Mouse (Mus musculus): ENCODE data around the gene Tuba1c. TPM values are rescaled to one million over a fixed set of nuclear protein-coding genes. Genes with fewer than 3 reads are reported as not detected.
A peak's percentile ranks its signal among the peaks of the same experiment; 100 is the strongest.

Tuba1c gene
- polyA plus RNA-seq, 1 experiment from 2014 or later = 130 TPM

DNA sequence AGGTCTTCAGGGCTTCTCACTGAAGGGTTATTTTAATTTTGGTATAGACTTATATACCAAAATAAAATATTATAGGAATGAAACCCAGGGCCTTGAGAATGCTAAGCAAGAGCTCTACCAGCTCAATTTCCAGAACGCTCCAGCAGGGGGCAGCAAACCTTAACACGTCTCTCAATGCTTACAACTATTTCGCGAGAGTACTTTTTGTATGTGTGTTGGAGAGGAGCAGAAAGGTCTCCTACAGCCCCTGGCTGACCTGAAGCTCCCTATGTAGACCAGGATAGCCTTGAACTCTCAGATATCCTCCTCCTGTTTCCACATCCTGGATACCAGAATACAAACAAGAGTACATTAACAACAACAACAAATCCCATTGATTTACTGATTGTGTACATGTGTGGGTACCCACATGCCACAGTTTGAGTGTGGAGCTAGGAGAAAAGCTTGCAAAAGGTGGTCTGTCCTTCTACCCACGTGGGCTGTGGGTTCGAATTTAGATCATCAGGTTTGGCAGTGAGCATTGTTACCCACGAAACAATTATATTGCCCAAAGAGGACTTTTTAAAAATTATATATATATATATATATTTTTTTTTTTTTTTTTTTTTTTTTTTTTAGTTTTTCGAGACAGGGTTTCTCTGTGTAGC, 4.9 kb upstream of the Tuba1c start:
- WGBS = 19% methylated on average over 7 of the region's 8 CpGs

DNA sequence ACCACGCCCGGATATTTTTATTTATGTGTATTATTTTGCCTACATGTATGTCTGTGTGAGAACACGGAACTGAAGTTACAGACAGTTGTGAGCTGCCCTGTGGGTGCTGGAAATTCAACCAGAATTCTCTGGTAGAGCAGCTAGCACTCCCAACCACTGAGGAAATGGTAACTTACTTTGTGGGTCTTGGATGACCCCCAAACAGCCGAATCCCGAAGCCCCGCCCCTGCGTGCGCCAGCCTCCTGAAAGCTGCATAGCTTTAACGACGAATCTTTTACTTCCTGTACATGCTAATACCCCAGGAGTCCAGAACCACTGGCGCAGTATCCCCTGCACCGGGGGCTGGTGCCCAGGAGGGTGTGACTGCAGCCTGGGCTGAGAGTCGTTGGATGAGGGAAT, 4.3 kb upstream of the Tuba1c start:
- Histone ChIP-seq H3K36me3 (ENCODE audit: control insufficient read depth, insufficient read depth) (no peaks in the 10 kb centered on the region), H3K4me1 (ENCODE audit: control insufficient read depth, insufficient read depth, low read length) (peaks cover 11% of the 10 kb centered on the region), H3K27me3 (ENCODE audit: control insufficient read depth, insufficient read depth, low read length) (no peaks in the 10 kb centered on the region), H3K4me3 (ENCODE audit: low read length) (no peak overlapping the region), H3K9me3 (replicated peaks; ENCODE audit: control insufficient read depth, low read length) (0 out of 2 replicates have a peak, but pooled peaks cover 2% of the 10 kb centered on the region), H3K27ac (ENCODE audit: low read length) (no peak overlapping the region), H3K4me2 (ENCODE audit: low read depth, low read length) (no peak overlapping the region), H3K9ac (ENCODE audit: low read length) (no peak overlapping the region)
- 75% methylated on average over 13 of the region's 13 CpGs for WGBS
- no peak for ATAC-seq (replicated peaks; ENCODE audit: extremely low read depth, insufficient read depth, low FRiP score)

More for the DNA sequence above, 4.9 kb upstream of the Tuba1c start:
- no peak for ATAC-seq (replicated peaks; ENCODE audit: extremely low read depth, insufficient read depth, low FRiP score)
- Histone ChIP-seq H3K4me2 (ENCODE audit: low read depth, low read length) (no peak overlapping the region), H3K9ac (ENCODE audit: low read length) (no peak overlapping the region), H3K4me3 (ENCODE audit: low read length) (no peak overlapping the region), H3K4me1 (ENCODE audit: control insufficient read depth, insufficient read depth, low read length) (peaks cover 11% of the 10 kb centered on the region), H3K36me3 (ENCODE audit: control insufficient read depth, insufficient read depth) (no peaks in the 10 kb centered on the region), H3K27ac (ENCODE audit: low read length) (no peak overlapping the region), H3K9me3 (replicated peaks; ENCODE audit: control insufficient read depth, low read length) (0 out of 2 replicates have a peak, but pooled peaks cover 2% of the 10 kb centered on the region), H3K27me3 (ENCODE audit: control insufficient read depth, insufficient read depth, low read length) (no peaks in the 10 kb centered on the region)

DNA sequence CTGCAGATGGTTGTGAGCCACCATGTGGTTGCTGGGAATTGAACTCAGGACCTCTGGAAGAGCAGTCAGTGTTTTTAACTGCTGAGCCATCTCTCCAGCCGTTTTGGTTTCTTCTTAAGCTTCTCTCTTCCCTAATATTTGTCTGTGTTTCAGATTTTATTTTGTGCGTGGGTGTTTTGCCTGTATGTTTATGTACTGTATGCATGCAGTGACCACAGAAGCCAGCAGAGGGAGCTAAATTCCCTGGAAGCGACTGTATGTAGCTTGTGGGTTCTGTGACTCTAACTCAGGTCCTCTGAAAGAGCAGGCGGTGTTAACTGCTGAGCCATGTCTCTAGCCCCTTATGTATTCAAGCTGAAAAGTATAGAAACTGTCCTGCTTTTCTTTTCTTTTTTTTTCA, 3.4 kb upstream of the Tuba1c start:
- Histone ChIP-seq H3K9me3 (replicated peaks; ENCODE audit: control insufficient read depth, low read length) (0 out of 2 replicates have a peak, but pooled peaks cover 2% of the 10 kb centered on the region), H3K27ac (ENCODE audit: low read length) (no peak overlapping the region), H3K4me1 (ENCODE audit: control insufficient read depth, insufficient read depth, low read length) (peaks cover 14% of the 10 kb centered on the region), H3K9ac (ENCODE audit: low read length) (no peak overlapping the region), H3K4me3 (ENCODE audit: low read length) (no peak overlapping the region), H3K36me3 (ENCODE audit: control insufficient read depth, insufficient read depth) (no peaks in the 10 kb centered on the region), H3K4me2 (ENCODE audit: low read depth, low read length) (no peak overlapping the region), H3K27me3 (ENCODE audit: control insufficient read depth, insufficient read depth, low read length) (no peaks in the 10 kb centered on the region)
- ATAC-seq (replicated peaks; ENCODE audit: extremely low read depth, insufficient read depth, low FRiP score) = no peak
- WGBS = 60% methylated on average over 4 of the region's 4 CpGs

DNA sequence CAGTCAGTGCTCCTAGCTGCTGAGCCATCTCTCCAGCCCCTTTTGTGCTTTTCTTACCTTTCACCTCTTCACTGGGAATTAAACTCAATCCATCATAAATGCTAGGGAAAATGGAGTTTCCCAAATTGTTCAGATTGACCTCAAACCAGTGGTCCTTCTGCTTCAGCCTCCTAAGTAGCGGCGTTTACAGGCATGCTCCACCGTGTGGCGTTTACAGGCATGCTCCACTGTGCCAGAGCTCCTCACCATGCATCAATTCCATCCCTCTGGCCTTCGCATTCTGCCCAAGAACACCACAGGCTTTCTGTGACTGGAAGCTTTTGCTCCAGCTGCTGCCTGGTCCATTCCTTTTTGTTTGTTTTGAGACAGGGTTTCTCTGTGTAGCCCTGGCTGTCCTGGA, 2.6 kb upstream of the Tuba1c start:
- H3K36me3 ChIP-seq (ENCODE audit: control insufficient read depth, insufficient read depth) = no peaks in the 10 kb centered on the region
- H3K4me2 ChIP-seq (ENCODE audit: low read depth, low read length) = no peak overlapping the region
- H3K27me3 ChIP-seq (ENCODE audit: control insufficient read depth, insufficient read depth, low read length) = no peaks in the 10 kb centered on the region
- H3K4me1 ChIP-seq (ENCODE audit: control insufficient read depth, insufficient read depth, low read length) = peaks cover 19% of the 10 kb centered on the region
- ATAC-seq (replicated peaks; ENCODE audit: extremely low read depth, insufficient read depth, low FRiP score) = no peak
- 71% methylated on average over 5 of the region's 5 CpGs for WGBS
- no peaks in the 10 kb centered on the region for H3K9me3 ChIP-seq (replicated peaks; ENCODE audit: control insufficient read depth, low read length)
- H3K9ac ChIP-seq (ENCODE audit: low read length) = no peak overlapping the region
- H3K27ac ChIP-seq (ENCODE audit: low read length) = no peak overlapping the region
- H3K4me3 ChIP-seq (ENCODE audit: low read length) = no peak overlapping the region

DNA sequence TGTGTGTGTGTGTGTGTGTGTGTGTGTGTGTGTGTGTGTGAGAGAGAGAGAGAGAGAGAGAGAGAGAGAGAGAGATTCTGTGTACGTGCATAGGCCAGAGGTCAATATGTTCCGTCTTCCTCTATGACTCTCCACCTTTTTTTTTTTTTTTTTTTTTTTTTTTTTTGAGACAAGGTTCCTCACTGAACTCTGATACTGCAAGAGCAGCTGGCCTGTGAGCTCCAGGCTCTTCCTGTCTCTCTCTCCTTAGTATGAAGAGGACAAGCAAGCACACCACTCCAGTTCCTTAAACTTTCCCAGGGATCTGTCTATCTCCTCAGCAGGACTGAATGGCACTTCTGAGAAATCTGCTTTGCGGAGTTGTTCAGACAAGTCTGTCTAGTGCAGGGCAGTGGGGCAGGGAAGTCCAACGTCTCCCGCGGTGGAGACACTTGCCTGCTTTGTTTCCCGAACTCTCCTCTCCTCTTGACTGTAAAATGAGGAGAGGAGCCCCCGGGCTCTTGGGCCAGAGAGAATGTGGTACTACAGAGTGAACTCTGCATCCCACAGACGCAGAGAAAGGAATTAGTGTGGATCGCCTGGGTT, 725 bp upstream of the Tuba1c start:
- Histone ChIP-seq H3K27ac (ENCODE audit: low read length) (peak overlapping the region; percentile 95), H3K36me3 (ENCODE audit: control insufficient read depth, insufficient read depth) (no peaks in the 10 kb centered on the region), H3K4me2 (ENCODE audit: low read depth, low read length) (peak overlapping the region; percentile 70), H3K9ac (ENCODE audit: low read length) (peak overlapping the region; percentile 88), H3K9me3 (replicated peaks; ENCODE audit: control insufficient read depth, low read length) (no peaks in the 10 kb centered on the region), H3K4me3 (ENCODE audit: low read length) (peak overlapping the region; percentile 86), H3K4me1 (ENCODE audit: control insufficient read depth, insufficient read depth, low read length) (peaks cover 37% of the 10 kb centered on the region), H3K27me3 (ENCODE audit: control insufficient read depth, insufficient read depth, low read length) (no peaks in the 10 kb centered on the region)
- WGBS = 9% methylated on average over 10 of the region's 10 CpGs
- ATAC-seq (replicated peaks; ENCODE audit: extremely low read depth, insufficient read depth, low FRiP score) = no peak

DNA sequence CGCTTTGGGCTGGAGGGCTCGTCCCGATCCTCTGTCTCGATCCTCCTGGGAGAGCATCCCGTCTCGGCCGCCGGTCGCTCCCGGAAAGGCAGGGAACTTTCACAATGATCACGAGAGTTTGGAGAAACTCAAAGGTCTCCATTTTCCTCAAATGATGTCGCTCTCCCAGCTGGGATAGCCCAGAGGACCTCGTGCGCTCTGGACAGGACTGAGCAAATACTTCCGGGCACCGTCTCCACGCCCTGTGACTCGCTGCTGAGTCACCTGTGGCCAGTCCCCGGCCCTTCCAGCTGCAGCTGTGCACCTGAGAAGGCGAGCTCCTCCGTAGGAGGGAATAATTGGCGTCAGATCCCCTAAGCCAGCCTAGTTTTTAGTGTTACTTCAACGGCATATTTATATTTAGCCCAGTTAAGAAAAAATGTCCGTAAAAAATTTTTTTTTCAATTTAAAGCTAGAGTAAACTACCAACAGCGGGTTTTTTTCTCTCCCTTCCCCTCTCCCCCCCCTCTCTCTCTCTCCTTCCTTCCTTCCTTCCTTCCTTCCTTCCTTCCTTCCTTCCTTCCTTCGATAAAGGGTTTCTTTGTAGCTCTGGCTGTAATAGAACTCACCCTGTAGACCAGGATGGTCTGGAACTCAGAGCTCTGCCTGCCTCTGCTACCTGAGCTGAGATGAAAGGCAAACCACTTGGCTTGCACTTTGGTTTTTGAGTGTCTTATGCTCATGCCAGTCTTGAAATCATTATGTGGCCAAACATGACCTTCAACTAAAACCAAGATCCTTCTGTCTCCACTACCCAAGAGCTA, 1.1 kb downstream of the Tuba1c start:
- H3K9me3 ChIP-seq (replicated peaks; ENCODE audit: control insufficient read depth, low read length) = no peaks in the 10 kb centered on the region
- H3K9ac ChIP-seq (ENCODE audit: low read length) = peak overlapping the region; percentile 88
- peak overlapping the region; percentile 70 for H3K4me2 ChIP-seq (ENCODE audit: low read depth, low read length)
- H3K4me3 ChIP-seq (ENCODE audit: low read length) = peak overlapping the region; percentile 86
- H3K4me1 ChIP-seq (ENCODE audit: control insufficient read depth, insufficient read depth, low read length) = peaks cover 48% of the 10 kb centered on the region
- WGBS = 4% methylated on average over 26 of the region's 26 CpGs
- no peaks in the 10 kb centered on the region for H3K27me3 ChIP-seq (ENCODE audit: control insufficient read depth, insufficient read depth, low read length)
- peak; percentile 19; the same call in 1 of the 2 replicates for ATAC-seq (replicated peaks; ENCODE audit: extremely low read depth, insufficient read depth, low FRiP score)
- H3K36me3 ChIP-seq (ENCODE audit: control insufficient read depth, insufficient read depth) = peaks cover 8% of the 10 kb centered on the region
- H3K27ac ChIP-seq (ENCODE audit: low read length) = peak overlapping the region; percentile 95

DNA sequence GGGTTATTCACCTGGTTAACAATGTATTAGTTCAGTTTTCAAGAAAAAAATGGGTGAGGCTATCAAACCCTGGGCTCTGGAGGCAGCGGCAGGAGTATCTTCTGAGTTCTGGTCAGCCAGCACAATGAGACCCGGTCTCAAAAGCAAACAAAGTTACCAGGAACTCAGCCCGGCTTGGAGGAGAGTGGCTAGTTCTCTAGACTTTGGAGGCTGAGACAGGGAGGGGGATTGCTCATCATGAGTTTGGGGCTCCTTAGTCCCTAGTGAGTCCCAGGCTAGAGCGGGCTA, 1.6 kb downstream of the Tuba1c start:
- Histone ChIP-seq H3K36me3 (ENCODE audit: control insufficient read depth, insufficient read depth) (peaks cover 8% of the 10 kb centered on the region), H3K27me3 (ENCODE audit: control insufficient read depth, insufficient read depth, low read length) (no peaks in the 10 kb centered on the region), H3K4me2 (ENCODE audit: low read depth, low read length) (peak overlapping the region; percentile 70), H3K9ac (ENCODE audit: low read length) (peak overlapping the region; percentile 88), H3K4me1 (ENCODE audit: control insufficient read depth, insufficient read depth, low read length) (peaks cover 49% of the 10 kb centered on the region), H3K27ac (ENCODE audit: low read length) (no peak overlapping the region), H3K4me3 (ENCODE audit: low read length) (peak overlapping the region; percentile 86), H3K9me3 (replicated peaks; ENCODE audit: control insufficient read depth, low read length) (no peaks in the 10 kb centered on the region)
- 63% methylated on average over 4 of the region's 4 CpGs for WGBS
- no peak for ATAC-seq (replicated peaks; ENCODE audit: extremely low read depth, insufficient read depth, low FRiP score)

DNA sequence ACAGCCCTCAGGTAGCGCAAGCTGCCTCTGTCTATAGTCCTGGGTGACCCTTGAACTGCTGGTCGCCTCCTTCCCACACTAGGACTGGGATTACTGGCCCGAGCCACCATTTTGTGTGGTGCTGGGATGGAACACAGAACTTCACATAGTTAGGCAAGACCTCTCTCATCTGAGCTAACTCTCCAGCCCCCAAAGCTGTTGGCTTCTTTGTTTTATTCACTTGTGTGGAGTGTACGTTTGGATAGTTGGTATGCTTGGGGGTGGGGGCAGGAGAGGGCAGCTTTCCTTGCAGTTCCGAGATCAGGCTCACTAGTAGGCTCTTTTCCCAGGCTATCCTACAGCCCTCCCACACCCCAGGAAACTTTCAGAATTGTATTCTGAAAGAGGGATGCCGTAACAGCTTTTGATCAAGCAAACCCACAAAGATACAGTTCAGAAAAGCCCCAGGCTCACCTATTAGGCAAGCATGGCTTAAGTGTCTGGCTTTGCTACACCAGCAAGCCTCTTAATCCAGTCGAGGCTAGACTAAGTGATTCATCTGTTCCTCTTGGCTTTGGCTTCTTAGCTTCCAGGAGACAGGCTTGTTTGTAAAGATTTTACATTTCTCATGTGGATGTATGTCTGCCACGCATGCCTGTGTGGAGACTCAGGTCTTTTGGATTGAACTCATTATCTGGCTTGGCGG, 2.5 kb downstream of the Tuba1c start:
- H3K27ac ChIP-seq (ENCODE audit: low read length) = peak overlapping the region; percentile 7; the same call in 1 of the 2 replicates
- peak overlapping the region; percentile 70 for H3K4me2 ChIP-seq (ENCODE audit: low read depth, low read length)
- peaks cover 55% of the 10 kb centered on the region for H3K4me1 ChIP-seq (ENCODE audit: control insufficient read depth, insufficient read depth, low read length)
- peaks cover 8% of the 10 kb centered on the region for H3K36me3 ChIP-seq (ENCODE audit: control insufficient read depth, insufficient read depth)
- 58% methylated on average over 9 of the region's 9 CpGs for WGBS
- peak overlapping the region; percentile 51 for H3K9ac ChIP-seq (ENCODE audit: low read length)
- no peaks in the 10 kb centered on the region for H3K9me3 ChIP-seq (replicated peaks; ENCODE audit: control insufficient read depth, low read length)
- H3K4me3 ChIP-seq (ENCODE audit: low read length) = peak overlapping the region; percentile 86
- ATAC-seq (replicated peaks; ENCODE audit: extremely low read depth, insufficient read depth, low FRiP score) = no peak
- no peaks in the 10 kb centered on the region for H3K27me3 ChIP-seq (ENCODE audit: control insufficient read depth, insufficient read depth, low read length)
